Mouse (Mus musculus): ENCODE results near the gene Kng2.
"Not testable (repeated sequence)": the region's sequence is repeated elsewhere in the genome, so short reads cannot be mapped to it uniquely, and the experiment has no call there.

Kng2 gene

DNA sequence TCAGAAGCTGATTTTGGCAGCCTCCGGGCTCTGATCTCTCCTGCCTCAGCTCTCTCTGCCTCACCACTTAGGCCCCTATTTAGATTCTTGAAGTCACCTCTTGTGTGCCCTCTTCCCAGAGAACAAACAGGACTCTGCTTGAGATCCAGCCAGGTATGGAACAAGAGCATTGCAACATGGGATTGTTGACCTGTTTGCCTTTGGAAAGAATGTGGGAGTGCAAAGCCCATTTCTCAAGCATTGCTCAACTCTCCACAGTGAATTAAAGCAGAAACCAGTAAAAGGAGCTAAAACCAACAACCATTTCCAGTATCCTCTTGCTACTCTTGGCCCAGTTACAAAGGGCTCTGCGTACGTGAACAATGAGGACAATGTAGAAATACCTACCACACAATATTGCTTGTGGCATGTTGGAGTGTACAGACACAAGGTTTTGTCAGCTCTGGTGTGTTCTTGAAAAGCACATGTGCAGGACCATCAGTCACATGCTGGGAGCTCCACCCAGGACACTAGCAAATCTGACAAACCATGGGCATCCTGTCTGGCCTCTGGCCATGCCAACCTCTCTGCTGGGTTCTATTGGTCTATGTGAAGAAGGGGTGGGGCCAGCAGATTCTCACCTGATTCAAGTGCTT is at the start of gene Kng2:
Kng2 (minus strand) TSS at position 517 of the 635 bp plus-strand sequence.
- DNase-seq (ENCODE audit: inconsistent age in 2 of 2, low spot score in 1 of 2), result peak in 1 of 2 experiments; percentile 52

DNA sequence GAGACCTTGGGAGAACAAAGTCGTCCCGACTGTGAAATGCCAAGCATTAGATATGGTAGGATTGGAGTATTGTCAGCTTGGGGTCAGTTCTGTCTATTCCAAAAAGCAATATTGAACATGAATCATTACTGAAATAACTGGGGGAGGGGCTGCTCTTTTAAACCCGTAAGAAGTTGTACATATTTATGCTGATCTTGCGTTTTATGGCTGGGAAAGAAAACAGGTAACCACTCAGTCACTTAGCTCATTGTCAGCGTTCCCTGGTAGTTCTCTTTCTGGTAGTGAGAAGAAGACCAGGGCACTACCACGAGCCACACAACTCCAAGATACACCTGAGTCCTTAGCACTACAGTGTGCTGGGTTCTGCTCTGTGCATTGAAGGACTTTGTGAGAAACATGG is 48.2 kb upstream of the Kng2 start:
- not testable (repeated sequence) for DNase-seq (ENCODE audit: inconsistent age in 2 of 2, low spot score in 1 of 2)

DNA sequence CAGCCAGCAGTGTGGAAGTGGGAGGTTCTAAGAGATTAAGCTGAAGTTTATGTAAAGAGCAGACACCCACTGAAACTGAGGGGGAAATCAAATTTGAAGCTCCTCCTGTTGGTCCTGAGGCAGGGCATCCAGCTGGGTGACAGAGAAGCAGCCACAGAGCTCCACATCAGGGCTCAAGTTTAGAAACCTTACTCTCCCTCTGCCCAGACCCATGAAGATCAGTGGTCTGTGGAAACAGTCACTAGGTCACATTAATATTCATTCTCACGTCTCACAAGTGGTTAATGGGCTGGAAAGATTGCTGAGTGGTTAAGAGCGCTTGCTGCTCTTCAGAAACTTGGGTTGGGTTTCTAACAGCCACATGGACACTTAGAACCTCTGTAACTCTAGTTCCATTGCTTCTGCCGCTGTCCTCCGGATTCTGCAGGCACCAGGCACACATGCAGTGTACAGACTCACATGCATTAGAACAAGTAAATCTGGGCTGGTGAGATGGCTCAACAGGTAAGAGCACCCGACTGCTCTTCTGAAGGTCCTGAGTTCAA is 31.6 kb upstream of the Kng2 start:
- not testable (repeated sequence) for DNase-seq (ENCODE audit: inconsistent age in 2 of 2, low spot score in 1 of 2)

DNA sequence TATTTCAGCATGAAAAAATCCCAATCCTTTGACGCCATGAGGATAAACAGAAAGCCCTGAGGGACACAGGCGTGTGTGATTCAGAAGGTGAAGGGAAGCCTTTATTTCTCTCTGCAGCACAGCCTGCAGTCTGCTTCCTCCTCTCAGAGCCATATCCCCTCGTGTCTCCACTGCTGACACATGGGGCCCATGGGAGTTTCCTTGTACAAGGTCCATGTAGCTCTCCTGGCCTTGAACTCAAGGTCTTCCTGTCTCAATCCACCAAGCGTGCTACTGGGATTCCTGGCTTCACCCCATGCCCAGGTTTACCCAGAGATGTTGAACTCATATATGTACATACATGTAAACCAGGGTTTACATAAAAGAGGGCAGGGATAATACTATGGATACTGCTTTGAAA is 30.3 kb upstream of the Kng2 start:
- DNase-seq (ENCODE audit: inconsistent age in 2 of 2, low spot score in 1 of 2), result not testable (repeated sequence)

DNA sequence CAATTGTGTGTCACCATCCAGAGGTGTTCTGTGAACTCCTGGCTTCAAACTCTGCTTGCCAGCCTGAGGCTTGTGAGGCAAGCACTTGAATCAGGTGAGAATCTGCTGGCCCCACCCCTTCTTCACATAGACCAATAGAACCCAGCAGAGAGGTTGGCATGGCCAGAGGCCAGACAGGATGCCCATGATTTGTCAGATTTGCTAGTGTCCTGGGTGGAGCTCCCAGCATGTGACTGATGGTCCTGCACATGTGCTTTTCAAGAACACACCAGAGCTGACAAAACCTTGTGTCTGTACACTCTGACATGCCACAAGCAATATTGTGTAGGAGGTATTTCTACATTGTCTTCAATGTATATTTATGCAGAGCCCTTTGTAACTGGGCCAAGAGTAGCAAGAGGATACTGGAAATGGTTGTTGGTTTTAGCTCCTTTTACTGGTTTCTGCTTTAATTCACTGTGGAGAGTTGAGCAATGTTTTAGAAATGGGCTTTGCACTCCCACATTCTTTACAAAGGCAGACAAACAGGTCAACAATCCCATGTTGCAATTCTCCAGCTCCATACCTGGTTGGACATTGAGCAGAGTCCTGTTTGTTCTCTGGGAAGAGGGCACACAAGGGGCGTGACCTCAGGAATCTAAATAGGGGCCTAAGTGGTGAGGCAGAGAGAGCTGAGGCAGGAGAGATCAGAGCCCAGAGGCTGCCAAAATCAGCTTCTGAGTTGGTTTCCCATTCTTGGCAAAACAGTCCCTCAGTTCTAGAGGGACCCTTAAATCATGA is 28.6 kb upstream of the Kng2 start, which contains the start of gene Kng1:
Kng1 (plus strand) TSS at position 198 of the 780 bp plus-strand sequence.
- not testable (repeated sequence) for DNase-seq (ENCODE audit: inconsistent age in 2 of 2, low spot score in 1 of 2)

DNA sequence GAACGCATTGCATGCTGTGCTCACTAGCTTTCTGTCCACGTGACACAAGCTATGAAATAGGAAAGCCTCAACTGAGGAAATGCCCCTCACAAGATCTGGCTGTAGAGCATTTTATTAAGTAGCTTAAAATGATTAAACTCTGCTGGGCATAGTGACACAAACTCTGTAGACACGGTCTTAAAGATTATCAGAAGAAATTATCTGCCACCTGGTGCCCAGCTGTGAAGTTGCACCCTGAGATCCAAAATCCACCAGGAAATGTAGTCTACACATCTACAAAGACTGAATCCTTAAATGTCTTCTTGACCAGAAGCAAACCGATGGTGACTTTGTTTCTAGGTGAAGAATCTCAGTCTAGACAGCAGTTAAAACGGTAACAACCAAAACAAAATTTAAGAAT is 17.0 kb upstream of the Kng2 start:
- peak in 1 of 2 experiments; percentile 72 for DNase-seq (ENCODE audit: inconsistent age in 2 of 2, low spot score in 1 of 2)

DNA sequence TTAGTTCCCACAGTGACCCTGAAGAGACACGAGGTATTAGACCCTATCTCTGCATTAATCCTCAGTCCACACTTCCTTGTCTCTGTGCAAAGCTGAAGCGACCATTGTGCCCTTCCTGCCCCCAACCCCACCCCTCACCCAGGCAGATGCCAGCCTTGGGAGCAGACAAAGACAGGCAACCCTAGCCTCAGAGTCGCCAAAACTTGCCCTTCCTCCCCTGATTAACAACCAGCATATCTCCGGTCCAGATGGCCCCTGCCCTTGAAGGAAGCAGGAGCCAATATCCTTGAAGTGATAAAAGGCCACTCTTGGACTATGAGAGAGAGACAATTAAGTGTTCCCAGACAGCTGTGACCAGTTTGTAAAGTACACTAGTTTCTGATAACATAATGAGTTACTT is 11.6 kb upstream of the Kng2 start:
- no peak for DNase-seq (ENCODE audit: inconsistent age in 2 of 2, low spot score in 1 of 2)

DNA sequence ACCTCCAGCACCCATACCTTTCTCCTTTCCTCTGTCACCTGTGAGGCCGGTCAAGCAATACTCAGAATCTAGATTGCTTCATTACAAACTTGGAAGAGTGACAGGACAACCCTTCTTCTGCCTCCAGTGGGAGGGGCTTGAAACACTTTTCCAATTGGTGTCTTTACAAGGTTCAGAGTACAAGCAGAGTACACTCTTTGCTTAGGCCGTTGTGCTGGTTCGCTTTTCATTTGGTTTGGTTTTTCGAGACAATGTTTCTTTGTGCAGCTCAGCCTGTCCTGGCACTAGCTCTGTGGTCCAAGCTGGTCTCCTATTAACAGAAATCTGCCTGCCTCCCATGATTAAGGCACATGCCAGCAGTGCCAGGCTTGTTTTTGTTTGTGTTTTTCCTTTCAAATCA is 10.0 kb upstream of the Kng2 start:
- DNase-seq (ENCODE audit: inconsistent age in 2 of 2, low spot score in 1 of 2), result no peak

DNA sequence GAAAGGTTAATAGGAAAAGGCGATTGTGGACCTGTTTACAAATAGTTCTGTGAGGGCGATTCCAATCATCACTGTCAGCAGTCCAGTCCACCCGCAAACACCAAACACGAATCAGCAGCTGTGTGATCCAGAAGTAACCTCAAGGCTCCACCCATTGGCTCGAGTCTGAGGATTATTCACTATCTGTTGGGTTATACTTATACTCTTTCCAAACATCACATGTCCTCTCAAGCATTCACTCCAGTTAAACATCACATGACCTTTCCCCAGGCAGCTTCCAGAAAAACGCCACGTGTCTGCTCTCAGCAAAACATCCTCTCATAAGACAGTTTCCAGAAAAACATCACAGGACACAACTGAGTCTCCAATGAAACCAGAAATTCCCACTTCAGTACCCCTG is 8.5 kb upstream of the Kng2 start:
- DNase-seq (ENCODE audit: inconsistent age in 2 of 2, low spot score in 1 of 2), result no peak

DNA sequence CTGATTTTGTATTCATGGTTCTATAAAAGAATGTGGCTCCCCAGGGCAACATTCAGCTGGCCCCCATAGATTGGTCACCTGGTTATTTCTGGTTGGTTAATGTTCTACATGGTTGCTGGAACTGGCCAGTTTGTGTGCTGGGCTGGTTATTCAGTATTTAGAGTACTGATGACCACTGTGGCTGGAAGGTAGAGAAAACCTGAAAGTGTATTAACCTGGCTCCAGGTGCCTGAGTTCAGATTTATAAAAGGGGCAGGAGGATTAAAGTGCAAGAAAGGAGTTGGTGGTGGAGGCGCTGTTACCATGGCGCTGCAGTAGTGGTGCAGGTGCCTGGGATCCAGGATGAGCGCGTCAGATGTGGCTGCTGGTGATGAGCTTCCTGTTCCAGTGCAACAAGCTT is 4.4 kb upstream of the Kng2 start:
- DNase-seq (ENCODE audit: inconsistent age in 2 of 2, low spot score in 1 of 2), result no peak

DNA sequence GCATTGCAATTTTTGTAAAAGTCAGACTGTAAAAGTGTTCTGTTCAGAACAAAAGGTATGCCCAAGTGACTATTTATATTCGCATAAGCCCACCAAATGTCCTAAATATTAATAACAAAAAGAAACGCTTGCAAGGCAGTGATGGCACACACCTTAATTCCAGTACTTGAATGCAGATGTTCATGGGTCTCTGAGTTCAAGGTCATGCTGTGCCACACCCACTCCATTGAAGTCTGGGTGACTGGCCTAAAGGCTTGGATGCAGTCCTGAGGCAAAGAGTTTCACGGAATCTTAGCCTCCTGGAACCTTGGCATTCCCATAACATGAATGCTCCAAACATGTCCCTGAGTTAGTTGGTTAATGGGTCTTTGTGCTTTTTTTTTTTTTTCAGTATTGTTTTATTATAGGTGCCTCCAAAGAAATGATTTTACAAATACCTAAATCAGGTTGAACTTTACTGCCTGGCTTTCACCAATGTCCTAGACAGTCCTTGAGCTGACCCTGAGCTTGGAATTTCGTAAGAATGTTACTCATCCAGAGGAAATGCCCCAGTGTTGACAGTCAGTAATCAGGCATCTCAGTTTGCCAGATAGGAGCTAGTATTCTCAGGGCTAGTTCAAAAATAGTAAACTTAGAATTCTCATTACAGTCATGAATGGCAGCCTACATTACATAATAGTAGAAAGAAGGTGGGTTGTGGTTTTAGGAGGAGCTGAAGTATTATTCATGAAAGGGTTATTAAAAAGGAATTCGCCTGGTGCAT is 1.6 kb upstream of the Kng2 start:
- DNase-seq (ENCODE audit: inconsistent age in 2 of 2, low spot score in 1 of 2), result peak; percentile 32 to 84

DNA sequence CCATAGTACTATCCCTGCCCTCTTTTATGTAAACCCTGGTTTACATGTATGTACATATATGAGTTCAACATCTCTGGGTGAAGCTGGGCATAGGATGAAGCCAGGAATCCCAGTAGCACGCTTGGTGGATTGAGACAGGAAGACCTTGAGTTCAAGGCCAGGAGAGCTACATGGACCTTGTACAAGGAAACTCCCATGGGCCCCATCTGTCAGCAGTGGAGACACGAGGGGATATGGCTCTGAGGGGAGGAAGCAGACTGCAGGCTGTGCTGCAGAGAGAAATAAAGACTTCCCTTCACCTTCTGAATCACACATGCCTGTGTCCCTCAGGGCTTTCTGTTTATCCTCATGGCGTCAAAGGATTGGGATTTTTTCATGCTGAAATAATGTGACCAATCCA is 1.9 kb downstream of the Kng2 start:
- peak in 1 of 2 experiments; percentile 28 for DNase-seq (ENCODE audit: inconsistent age in 2 of 2, low spot score in 1 of 2)

DNA sequence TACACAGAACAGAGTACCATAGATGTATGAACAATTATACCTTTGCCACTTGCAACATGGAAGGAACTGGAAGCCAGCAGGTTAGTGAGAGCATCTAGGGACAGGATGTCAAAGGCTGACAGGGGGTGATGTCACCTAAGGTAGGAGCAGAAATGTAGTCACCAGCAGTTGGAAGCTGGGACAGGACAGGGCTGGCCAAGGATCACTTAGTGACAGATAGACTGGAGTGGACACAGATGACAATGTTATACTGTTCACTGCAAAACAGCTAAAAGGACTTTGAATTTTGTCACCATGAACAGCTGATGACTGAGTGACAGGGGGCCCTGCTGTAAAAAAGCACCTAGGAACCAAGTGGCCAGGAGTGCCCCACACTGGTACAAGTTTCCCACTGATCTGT is 2.7 kb downstream of the Kng2 start:
- DNase-seq (ENCODE audit: inconsistent age in 2 of 2, low spot score in 1 of 2), result no peak

DNA sequence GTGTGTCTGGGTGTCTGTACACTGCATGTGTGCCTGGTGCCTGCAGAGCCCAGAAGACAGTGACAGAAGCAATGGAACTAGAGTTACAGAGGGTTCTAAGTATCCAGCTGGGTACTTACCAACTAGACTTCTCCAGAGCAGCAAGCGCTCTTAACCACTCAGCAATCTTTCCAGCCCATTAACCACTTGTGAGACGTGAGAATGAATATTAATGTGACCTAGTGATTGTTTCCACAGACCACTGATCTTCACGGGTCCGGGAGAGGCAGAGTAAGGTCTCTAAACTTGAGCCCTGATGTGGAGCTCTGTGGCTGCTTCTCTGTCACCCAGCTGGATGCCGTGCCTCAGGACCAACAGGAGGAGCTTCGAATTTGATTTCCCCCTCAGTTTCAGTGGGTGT is 4.2 kb downstream of the Kng2 start:
- DNase-seq (ENCODE audit: inconsistent age in 2 of 2, low spot score in 1 of 2), result no peak

DNA sequence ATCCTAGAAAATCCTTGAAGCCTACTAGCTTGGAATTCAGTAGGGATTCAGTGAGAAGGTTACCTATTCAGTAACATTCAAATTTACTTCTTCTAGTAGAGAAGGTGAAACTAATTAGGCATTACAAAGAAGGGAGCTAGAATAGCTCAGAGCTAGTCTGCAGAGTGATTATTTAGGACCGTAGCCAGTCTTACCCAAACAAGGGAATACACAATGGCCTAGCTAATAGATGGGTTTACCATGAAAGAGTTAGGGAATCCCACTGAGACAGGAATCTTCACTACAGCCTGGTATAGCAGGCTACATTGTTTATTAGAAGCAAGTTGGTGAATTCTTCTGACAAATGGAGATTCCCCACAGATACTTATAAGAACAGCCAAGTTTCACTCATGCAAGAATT is 8.7 kb downstream of the Kng2 start:
- not testable (repeated sequence) for DNase-seq (ENCODE audit: inconsistent age in 2 of 2, low spot score in 1 of 2)

DNA sequence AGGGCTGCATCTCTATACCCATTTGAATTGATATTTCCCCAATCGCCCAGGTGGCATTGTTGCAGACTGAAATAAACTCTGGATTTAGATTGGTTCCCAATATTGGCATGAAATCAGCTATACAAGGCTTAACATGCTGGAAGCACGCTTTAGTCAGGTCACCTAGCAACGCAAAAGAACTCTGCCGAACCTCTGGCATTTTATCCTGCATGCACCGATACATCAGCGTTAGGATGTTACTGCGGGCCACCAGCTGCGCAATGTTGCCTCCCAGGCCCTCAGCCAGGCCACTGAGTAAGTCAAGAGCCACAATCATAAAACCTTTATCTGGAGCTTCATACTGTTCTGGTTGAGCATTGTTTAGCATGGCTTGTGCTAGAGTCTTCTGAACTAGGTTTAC is 14.6 kb downstream of the Kng2 start:
- not testable (repeated sequence) for DNase-seq (ENCODE audit: inconsistent age in 2 of 2, low spot score in 1 of 2)

DNA sequence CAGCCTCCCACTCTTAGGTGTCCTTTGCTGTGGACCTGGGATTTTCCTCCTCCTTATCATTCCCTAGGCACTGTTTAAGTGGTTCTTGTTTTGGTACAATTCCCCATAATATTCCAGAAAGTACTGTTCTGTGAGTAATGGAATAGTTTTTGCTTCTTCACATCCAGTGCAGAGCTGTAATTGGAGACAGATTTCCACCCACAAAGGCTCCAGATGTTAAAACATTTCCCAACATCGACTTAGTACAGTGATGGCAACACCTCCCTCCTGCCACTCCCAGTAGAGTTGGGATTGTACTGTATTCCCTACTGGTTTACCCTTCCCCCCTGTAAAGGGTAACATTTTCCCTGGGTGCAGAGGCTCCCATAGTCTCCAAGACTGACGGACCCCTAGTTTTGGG is 15.5 kb downstream of the Kng2 start:
- not testable (repeated sequence) for DNase-seq (ENCODE audit: inconsistent age in 2 of 2, low spot score in 1 of 2)

DNA sequence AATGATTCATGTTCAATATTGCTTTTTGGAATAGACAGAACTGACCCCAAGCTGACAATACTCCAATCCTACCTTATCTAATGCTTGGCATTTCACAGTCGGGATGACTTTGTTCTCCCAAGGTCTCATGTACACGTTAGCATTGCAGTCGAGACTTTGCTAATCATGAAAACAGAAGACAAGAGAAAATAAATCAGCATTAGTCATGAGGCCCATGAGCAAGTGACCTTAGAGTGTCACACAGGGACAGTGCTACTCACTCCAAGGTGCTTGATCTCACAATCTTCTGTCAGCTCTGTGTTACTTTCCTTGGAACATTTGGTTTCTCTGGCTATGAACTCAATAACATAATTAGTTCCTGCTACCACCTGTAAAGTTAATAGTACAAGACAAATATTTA is 32.3 kb downstream of the Kng2 start:
- DNase-seq (ENCODE audit: inconsistent age in 2 of 2, low spot score in 1 of 2), result peak; percentile 8 to 75

DNA sequence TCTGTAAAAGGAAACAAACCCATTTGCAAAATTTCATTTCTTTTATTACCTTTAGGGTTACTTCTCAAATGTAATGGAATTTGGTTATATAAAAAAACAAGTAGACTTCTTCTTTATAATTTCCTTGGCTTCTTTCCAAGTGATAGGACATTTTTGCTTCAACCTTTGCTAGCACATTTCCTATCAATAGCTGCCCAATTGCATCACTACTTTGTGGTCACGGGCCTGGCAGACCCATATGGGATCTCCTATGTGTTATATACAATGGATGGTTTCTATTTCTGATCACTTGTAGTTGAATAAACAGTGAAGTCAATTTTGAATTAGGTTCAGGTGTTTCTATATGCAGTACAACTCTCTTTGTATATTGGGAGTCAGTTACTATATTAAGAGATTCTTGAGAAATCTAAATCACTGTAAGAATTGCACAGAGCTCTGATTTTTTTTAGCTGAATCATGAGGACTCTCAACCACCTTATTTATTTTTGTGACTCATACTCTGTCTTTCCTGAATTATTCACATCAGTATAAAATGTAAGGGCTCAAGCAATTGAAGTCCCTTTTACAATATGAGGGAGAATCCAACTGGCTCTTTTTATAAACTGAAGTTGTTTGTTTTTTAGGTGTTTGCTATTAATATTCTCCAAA is 61.8 kb downstream of the Kng2 start:
- no peak for DNase-seq (ENCODE audit: inconsistent age in 2 of 2, low spot score in 1 of 2)

DNA sequence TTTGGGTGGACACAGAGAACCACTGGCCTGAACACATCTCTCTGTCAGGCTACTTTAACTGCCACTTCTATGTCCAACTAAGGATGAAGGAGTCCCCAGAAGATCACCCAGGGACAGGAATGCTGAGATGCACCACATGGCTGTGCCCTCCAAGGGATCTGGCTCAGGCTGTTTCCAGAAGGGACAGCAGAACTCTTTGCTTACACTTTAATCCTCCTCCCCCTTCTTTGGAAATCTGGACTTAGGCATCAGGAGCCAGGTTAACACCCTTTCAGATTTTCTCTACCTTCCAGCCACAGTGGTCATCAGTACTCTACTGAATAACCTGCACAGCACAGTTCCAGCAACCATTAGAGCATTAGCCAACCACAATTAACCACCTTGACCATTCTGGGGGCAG is 66.0 kb downstream of the Kng2 start:
- DNase-seq (ENCODE audit: inconsistent age in 2 of 2, low spot score in 1 of 2), result no peak

DNA sequence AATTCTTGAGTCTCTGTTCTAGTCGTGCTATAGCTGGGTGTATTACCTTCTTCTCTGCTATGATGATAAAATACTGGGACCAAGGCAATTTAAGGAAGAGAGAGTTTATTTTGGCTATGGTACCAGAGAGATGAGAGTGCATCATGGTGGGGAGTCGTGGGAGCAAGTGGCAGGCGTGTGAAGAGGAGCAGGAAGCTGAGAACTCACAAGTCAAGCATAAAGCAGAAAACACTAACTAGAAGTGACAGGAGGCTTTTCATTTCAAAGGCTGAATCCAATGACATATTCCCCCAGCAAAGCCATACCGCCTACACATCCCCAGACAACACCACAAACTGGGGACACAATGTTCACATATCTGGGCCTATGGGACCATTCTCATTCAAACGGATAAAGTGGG is 67.0 kb downstream of the Kng2 start:
- no peak for DNase-seq (ENCODE audit: inconsistent age in 2 of 2, low spot score in 1 of 2)

Data from adrenal gland, adult (tissue).